Mouse (Mus musculus) layer of hippocampus, postnatal 36 days (tissue): ENCODE results near the gene Defb47. TPM values are rescaled to one million over a fixed set of nuclear protein-coding genes. Genes with fewer than 3 reads are reported as not detected.

Experiments used
- DNase-seq, 2 experiments: peaks; one replicate each; pipeline ENCODE4 v3.0.0; 2022
- total RNA-seq, 2 experiments: library from RNA; stranded (reverse); gene quantifications; 2 replicates each; pipeline ENCODE4 v1.2.3; 2021

Gene Defb47
- total RNA-seq = not detected

GRCm38 (mm10) chr14:62997777-62998176 is at the start of gene Defb47:
Defb47 (plus strand) TSS chr14:62998077.
- no peak for DNase-seq

DNA sequence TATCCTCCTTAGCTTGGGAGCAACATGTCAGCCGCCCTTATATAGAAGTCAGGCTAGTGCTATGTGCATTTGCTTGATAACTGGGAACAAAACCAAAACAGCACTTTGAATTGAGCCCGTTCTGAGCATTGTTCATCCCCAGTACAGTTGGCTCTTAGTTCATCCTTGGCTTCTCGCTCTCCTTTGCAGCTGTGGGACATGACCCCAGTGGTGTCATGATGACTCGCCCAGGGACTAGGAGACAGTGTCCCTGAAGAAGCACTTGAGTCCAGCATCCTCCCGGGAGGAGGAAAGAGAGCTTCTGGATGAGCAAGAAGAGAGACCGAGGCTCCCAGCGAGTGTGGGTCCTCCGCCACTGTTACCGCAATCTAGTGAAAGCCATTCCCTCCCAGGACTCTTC is 41.8 kb upstream of the Defb47 start:
- no peak for DNase-seq

- DNase-seq = no peak
Observed at GRCm38 (mm10) chr14:62963632-62964031, 34.2 kb upstream of the Defb47 start.

DNA sequence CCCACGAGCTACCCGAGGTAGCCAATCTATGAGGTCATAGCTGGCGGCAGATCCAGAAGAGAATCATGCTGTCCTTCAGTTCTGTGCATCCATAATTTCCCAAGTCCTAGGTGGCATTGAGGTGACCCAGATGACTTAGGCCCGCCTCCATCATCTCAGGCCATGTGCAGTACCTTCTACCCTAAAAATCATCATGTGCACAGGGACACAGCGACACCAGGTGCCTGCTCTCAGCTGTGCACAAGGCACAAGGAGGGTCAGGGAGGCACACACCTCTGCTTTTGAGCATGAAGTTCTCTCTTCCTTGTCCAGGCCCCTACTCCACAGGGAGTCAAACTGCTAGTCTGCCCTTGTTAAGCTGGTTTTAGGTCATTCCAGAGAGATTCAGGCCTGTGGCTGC is 32.5 kb upstream of the Defb47 start:
- DNase-seq = no peak

- DNase-seq = no peak
Observed at GRCm38 (mm10) chr14:62965811-62966520, 31.9 kb upstream of the Defb47 start.

DNA sequence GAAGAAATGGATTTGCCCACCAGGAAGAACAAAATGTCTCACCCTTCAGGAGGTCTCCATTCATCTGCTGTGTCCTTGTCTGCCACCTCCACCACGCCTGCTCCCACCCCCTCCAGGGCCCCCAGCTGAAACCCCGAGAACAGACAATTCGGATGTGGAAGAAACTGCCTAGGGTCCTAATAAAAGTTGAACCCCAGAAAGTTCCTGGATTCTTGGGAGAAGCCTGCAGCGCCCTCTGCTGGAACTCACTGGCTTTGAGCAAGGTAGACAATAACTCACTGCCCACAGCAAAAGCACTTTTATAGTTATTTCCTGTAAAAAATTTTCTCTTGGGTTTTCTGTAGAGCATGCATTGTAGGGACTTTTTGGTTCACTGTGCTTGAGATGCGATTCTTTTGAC is 22.8 kb upstream of the Defb47 start:
- peak; percentile 51 to 54 for DNase-seq

GRCm38 (mm10) chr14:62979815-62980214 is 18.1 kb upstream of the Defb47 start:
- DNase-seq = no peak

DNA sequence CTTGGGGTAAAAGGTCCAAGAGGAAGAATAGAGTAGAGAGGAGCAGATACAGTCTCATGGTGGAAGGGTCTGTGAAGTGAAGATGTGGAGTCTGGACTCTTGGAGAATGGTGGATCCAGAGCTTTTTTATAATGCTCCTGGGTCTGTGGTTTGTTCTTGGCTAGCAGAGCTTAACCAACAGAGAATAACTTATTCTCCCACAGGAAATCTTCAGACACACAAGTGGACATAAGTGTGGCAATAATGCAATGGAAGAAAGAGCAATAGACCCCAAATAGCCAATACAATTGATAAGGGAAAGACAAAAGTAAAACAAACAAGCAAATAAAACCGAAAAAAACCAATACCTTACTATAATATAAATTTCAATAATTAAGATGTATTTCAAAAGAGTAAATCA is 13.5 kb upstream of the Defb47 start, which contains the start of gene Defb48:
TSS of gene Defb48 (minus strand) at position 101 of the 400 bp plus-strand sequence.
- no peak for DNase-seq

GRCm38 (mm10) chr14:62991271-62991670 is 6.6 kb upstream of the Defb47 start:
- DNase-seq = no peak

- no peak for DNase-seq
Observed at GRCm38 (mm10) chr14:62991849-62992510, 5.9 kb upstream of the Defb47 start.

DNA sequence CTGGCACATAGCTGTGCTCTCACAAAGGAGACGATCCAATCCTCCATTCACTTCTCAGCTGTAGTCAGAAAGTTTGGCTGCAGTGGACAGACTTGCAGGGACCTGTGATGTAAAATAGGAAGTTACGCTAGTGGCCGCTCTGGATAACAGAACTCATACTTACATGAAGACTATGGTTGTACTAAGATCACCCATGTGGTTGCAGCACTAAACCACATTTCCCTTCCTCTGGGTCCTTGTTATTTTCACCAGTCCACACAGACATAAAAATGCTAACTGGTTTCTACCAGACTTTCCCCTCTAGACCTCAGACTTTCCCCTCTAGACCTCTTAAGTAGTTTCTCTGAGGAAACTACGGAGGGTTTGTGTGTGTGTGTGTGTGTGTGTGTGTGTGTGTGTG is 1.1 kb downstream of the Defb47 start:
- DNase-seq = no peak

DNA sequence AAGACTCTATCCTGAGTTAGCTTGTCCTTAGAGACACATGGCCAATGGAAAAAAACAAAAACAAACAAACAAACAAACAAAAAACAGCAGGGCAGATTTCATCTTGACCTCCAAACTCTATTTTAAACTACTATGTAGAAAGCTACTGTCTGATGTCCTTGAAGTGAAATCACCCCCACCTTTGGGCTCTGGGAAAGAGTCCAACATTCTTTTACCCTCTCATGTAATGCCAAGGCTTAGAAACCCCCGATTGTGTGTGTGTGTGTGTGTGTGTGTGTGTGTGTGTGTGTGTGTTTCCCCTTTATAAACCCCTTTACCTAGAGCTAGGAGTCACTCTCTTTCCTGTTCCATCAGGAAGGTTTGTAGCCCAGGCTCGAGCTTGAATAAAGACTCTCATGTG is 4.7 kb downstream of the Defb47 start:
- no peak for DNase-seq

DNA sequence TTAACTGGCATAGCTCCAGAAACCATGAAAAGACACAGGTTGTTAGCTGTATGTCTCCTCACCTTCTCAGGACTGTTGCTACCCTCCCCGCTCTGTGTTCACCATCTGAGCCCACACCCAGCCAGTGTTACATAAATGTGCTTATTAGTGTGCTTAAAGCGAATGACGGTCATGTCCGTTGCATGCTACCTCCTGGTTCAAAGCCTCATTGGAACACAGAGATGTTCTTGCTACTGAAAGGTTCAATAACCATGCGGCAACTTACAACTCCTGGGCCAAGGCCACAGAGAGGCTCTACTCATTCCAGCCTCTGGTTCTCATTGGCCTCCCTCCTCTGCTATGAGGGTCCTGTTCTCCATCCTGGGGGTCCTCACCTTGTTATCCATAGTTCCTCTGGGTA is 13.6 kb downstream of the Defb47 start, which contains the start of gene Defb43:
TSS of gene Defb43 (plus strand) at position 301 of the 400 bp plus-strand sequence.
- DNase-seq = no peak

GRCm38 (mm10) chr14:63013082-63013481 is 15.2 kb downstream of the Defb47 start:
- DNase-seq = no peak

GRCm38 (mm10) chr14:63014667-63015066 is 16.8 kb downstream of the Defb47 start:
- no peak for DNase-seq

GRCm38 (mm10) chr14:63020524-63021156 is 22.8 kb downstream of the Defb47 start:
- no peak for DNase-seq

DNA sequence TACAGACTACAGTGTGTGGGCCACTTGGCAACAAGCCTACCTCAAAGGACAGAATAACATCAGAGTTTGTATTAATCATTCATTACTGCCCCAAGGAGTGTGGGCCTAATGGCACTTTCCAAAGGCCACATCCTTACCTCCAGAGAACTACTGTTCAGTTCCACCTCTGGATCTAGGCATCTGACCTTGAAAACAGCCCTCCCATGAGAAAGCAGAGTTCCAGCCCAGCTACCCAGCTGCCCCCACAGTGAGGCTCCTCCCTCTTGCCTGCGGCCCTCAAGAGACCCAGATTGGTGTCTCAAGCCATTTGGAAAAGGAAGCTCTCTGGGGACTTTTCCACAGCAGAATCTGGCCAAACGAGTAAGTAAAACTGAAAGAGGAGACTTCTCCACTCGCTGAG is 48.8 kb downstream of the Defb47 start, which contains the start of gene Defb42:
TSS of gene Defb42 (plus strand) at position 301 of the 400 bp plus-strand sequence.
- no peak for DNase-seq

DNA sequence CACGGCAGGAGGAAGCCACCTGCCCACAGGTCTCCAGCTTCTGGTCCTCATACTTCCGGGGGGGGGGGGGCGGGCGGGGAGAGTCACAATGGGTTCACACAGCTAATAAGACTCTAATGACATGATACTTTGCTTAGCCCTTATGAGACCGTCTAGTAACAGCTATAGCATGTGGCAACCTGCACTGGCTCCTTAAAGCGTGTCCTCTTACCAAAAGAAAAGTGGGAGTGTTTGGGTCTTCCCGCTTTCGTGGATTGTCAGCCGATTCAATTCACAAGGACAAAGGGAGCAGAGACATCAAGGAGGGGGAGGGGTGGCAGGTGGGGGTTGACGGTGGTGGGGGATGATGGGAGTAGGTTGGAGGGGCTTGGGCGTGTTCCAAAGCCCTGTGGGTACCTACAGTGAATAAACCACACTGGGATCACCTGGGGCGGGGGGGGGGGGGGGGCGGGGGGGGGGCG is 52.1 kb downstream of the Defb47 start, which contains the start of gene Defb30:
TSS of gene Defb30 (minus strand) at position 51 of the 461 bp plus-strand sequence.
- DNase-seq = no peak

Other genes starting within 250 kb of the Defb47 start
- 10 to 100 TPM; 45.9 to 53.7 TPM for gene Ints6, start 236.9 kb upstream of the Defb47 start, total RNA-seq
- gene Wdfy2, start 160.4 kb upstream of the Defb47 start, total RNA-seq = 10 to 100 TPM; 16.3 to 16.6 TPM
- gene Defb48, start 13.6 kb upstream of the Defb47 start, total RNA-seq = not detected
- gene Defb43, start 13.7 kb downstream of the Defb47 start, total RNA-seq = not detected
- gene Defb42, start 48.9 kb downstream of the Defb47 start, total RNA-seq = not detected
- not detected for gene Defb30, start 51.9 kb downstream of the Defb47 start, total RNA-seq